Mouse (Mus musculus): ENCODE results near the gene Gm17364. TPM values are rescaled to one million over a fixed set of nuclear protein-coding genes. Genes with fewer than 3 reads are reported as not detected.
"Not testable (repeated sequence)": the region's sequence is repeated elsewhere in the genome, so short reads cannot be mapped to it uniquely, and the experiment has no call there.

Gene Gm17364
- polyA plus RNA-seq, 1 experiment from 2014 or later = not detected

DNA sequence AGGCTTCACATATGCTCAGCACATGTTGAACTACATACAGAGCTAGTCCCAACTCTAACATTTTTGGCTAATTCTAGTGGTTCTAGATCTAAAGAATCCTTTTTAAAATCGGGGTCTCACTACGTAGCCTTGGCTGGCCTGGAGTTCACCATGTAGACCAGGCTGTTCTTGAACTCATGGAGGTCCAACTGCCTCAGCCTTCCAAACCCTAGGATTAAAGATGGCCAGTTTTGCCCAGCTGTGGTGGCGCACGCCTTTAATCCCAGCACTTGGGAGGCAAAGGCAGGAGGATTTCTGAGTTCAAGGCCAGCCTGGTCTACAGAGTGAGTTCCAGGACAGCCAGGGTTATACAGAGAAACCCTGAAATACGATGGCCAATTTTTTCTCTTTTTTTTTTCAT, 22.5 kb downstream of the Gm17364 start:
- Histone ChIP-seq H3K4me2 (peak overlapping the region; percentile 79), H3K4me3 (replicated peaks) (peak overlapping the region; percentile 85; the same call in 1 of the 2 replicates), H3K4me1 (replicated peaks) (peaks cover 39% of the 10 kb centered on the region)
- H3K27me3 ChIP-seq; ATAC-seq (ENCODE audit: low read depth); H3K9me3 ChIP-seq (replicated peaks); H3K36me3 ChIP-seq; H3K9ac ChIP-seq; DNase-seq; H3K27ac ChIP-seq: not testable (repeated sequence)
- 83% methylated on average over 5 of the region's 5 CpGs for WGBS (ENCODE audit: insufficient replicate concordance)

DNA sequence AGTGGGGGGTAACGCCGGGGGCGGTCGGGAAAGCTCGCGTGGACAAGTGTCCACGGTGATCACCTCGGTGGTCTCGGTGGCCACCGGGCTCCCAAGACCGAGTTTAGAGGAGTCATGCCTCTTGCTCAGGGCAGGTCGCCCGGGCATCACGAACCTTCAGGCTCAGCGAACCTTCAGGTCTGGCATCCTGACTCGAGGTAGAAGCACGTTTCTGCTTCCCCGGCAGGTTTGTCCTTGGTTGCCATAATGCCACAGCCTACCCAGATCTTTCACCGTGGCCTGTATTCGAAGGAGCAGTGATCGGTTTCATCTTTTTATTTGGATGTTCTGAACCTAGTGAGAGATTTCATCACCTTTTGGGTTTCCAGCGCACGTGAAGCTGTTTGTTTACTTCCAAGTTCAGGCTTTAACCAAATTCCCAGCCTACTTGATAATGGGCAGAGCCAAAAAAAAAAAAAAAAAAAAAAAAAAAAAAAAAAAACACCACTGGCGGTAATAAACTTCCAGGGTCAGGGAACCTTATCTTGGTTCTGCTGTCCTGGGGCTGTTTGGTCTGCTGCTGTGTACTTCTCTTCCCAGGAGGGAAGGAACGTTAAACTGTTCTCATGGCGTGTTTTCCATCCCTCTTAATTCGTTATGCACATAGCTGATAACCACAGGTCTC, 23.3 kb downstream of the Gm17364 start:
- peak overlapping the region; percentile 86 for H3K27ac ChIP-seq
- whole genome bisulfite sequencing (ENCODE audit: insufficient replicate concordance) = under 1% methylated on average over 27 of the region's 27 CpGs
- ATAC-seq (ENCODE audit: low read depth) (no peak), DNase-seq (no peak)
- no peaks in the 10 kb centered on the region for H3K27me3 ChIP-seq
- H3K36me3 ChIP-seq = no peaks in the 10 kb centered on the region
- peaks cover 39% of the 10 kb centered on the region for H3K4me1 ChIP-seq (replicated peaks)
- peak overlapping the region; percentile 79 for H3K9ac ChIP-seq
- peak overlapping the region; percentile 79 for H3K4me2 ChIP-seq
- peak overlapping the region; percentile 85 for H3K4me3 ChIP-seq (replicated peaks)
- no peaks in the 10 kb centered on the region for H3K9me3 ChIP-seq (replicated peaks)

DNA sequence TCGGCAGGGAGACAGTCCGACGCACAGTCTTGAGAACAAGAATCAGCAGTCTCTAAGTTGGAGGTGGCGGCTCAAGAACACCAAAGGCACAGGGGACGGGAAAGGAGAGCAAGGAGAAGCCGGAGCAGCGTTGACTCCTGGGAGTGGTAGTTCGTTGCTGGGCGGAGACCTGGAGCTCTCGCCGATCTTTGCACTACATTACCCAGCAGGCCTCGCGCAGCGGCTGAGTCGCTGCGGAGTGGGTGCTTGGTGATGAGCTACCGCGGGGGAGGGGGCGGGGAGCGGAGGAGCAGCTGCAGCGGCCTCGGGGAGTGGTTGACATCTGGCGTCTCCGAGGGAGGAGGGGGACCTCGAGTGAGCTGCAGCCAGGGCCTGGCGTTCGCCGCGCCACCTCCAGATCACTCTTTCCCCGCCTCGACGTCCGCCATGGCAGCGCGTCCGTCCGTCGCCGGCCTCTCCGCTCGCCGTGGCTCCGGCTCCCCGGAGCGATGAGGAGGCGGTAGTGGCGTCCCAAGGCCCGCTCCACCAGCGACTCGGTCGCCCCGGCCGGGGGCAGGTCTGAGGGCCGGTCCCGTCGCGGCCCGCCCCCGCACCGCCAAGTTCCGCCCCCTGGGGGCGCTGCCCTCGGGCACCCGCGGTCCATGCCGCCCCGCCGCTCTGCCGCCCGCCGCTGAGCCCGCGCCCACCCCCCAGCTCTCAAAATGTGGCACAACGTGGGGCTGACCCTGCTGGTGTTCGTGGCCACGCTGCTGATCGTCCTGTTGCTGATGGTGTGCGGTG, 24.0 kb downstream of the Gm17364 start, which contains the start of gene Smim13:
Gene Smim13 (plus strand): TSS at position 307 of the 780 bp plus-strand sequence.
- ATAC-seq (ENCODE audit: low read depth) (peak; percentile 97), DNase-seq (peak; percentile 90)
- H3K4me3 ChIP-seq (replicated peaks) = peak within 1 kb of the TSS; percentile 85
- peak within 1 kb of the TSS; percentile 79 for H3K9ac ChIP-seq
- no peaks in the 10 kb centered on the region for H3K27me3 ChIP-seq
- H3K36me3 ChIP-seq = no peaks in the 10 kb centered on the region
- H3K4me2 ChIP-seq = peak within 1 kb of the TSS; percentile 79
- peak within 1 kb of the TSS; percentile 86 for H3K27ac ChIP-seq
- H3K9me3 ChIP-seq (replicated peaks) = no peaks in the 10 kb centered on the region
- WGBS (ENCODE audit: insufficient replicate concordance) = under 1% methylated on average over 75 of the region's 78 CpGs
- H3K4me1 ChIP-seq (replicated peaks) = peaks cover 39% of the 10 kb centered on the region

- Histone ChIP-seq H3K27me3 (no peaks in the 10 kb centered on the region), H3K4me3 (replicated peaks) (peak overlapping the region; percentile 85)
Observed at GRCm38 (mm10) chr13:41248751-41249520, 24.8 kb downstream of the Gm17364 start.

DNA sequence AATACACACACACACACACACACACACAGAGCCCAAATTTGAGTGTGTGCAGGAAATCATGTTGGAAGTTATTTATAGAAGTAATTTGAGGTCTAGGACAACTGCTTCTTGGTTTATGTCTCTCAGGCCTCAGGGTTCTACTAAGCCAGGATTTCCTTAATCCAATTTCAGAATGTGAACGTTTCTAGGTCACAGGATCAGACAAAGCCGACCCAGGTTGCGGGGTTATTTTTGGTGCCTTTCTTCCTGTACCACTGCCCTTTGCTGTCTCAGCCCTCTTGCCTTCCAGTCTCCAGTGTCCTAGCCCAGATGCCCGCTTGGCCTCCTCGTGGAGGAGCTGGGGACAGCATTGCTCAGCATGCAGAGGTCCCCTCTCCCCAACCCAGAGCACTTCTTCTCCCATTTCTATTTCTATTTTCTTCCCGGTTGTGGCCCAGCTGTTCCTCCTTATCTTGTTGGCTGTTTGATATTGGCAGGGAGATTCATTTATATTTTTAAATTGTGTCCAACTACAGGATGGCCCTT, 29.4 kb downstream of the Gm17364 start:
- DNase-seq (no peak), ATAC-seq (ENCODE audit: low read depth) (no peak)
- no peaks in the 10 kb centered on the region for H3K36me3 ChIP-seq
- H3K27ac ChIP-seq = no peak overlapping the region
- no peak overlapping the region for H3K9ac ChIP-seq
- H3K4me2 ChIP-seq = no peak overlapping the region
- 42% methylated on average over 6 of the region's 6 CpGs for WGBS (ENCODE audit: insufficient replicate concordance)
- no peaks in the 10 kb centered on the region for H3K9me3 ChIP-seq (replicated peaks)
- no peaks in the 10 kb centered on the region for H3K27me3 ChIP-seq
- H3K4me3 ChIP-seq (replicated peaks) = no peak overlapping the region
- peaks cover 11% of the 10 kb centered on the region for H3K4me1 ChIP-seq (replicated peaks)

More at GRCm38 (mm10) chr13:41248751-41249520, 24.8 kb downstream of the Gm17364 start:
- ATAC-seq (ENCODE audit: low read depth) = peak; percentile 53
- Histone ChIP-seq H3K9ac (peak overlapping the region; percentile 79), H3K4me2 (peak overlapping the region; percentile 79), H3K4me1 (replicated peaks) (peaks cover 39% of the 10 kb centered on the region), H3K36me3 (no peaks in the 10 kb centered on the region), H3K27ac (peak overlapping the region; percentile 86), H3K9me3 (replicated peaks) (no peaks in the 10 kb centered on the region)
- peak; percentile 73 for DNase-seq
- WGBS (ENCODE audit: insufficient replicate concordance) = 38% methylated on average over 12 of the region's 12 CpGs

DNA sequence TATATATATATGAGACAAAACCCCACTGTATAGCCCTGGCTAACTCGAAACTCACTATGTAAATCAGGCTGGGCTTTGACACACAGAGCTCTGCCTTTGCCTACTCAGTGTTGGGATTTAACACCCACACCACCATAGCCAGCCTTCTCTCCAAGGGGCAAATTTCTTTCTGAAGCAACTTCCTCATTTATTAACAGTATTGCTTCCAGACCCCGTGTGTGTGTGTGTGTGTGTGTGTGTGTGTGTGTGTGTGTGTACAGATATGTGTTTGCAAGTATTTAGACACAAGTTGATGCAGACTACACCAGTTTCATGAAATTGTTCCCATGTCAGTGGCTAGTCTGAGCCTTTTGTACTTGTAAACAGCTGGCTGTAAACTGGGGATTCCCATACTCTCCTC, 32.2 kb downstream of the Gm17364 start:
- Histone ChIP-seq H3K4me3 (replicated peaks) (no peak overlapping the region), H3K9ac (no peak overlapping the region), H3K4me2 (no peak overlapping the region), H3K36me3 (no peaks in the 10 kb centered on the region), H3K27me3 (no peaks in the 10 kb centered on the region), H3K9me3 (replicated peaks) (no peaks in the 10 kb centered on the region), H3K27ac (no peak overlapping the region), H3K4me1 (replicated peaks) (no peaks in the 10 kb centered on the region)
- ATAC-seq (ENCODE audit: low read depth) (no peak), DNase-seq (no peak)
- WGBS (ENCODE audit: insufficient replicate concordance) = 38% methylated on average over 2 of the region's 2 CpGs

- Histone ChIP-seq H3K4me3 (replicated peaks) (no peak overlapping the region), H3K36me3 (no peaks in the 10 kb centered on the region), H3K4me1 (replicated peaks) (no peaks in the 10 kb centered on the region), H3K27me3 (no peaks in the 10 kb centered on the region), H3K9ac (no peak overlapping the region), H3K27ac (no peak overlapping the region), H3K9me3 (replicated peaks) (no peaks in the 10 kb centered on the region), H3K4me2 (no peak overlapping the region)
- DNase-seq (no peak), ATAC-seq (ENCODE audit: low read depth) (no peak)
- 4% methylated on average over 5 of the region's 5 CpGs for WGBS (ENCODE audit: insufficient replicate concordance)
Observed at GRCm38 (mm10) chr13:41238805-41239130, 35.0 kb downstream of the Gm17364 start.

GRCm38 (mm10) chr13:41238035-41238804, 35.6 kb downstream of the Gm17364 start:
- Histone ChIP-seq H3K27me3 (no peaks in the 10 kb centered on the region), H3K9ac (no peak overlapping the region), H3K4me1 (replicated peaks) (no peaks in the 10 kb centered on the region), H3K9me3 (replicated peaks) (no peaks in the 10 kb centered on the region), H3K4me2 (peak overlapping the region; percentile 41), H3K27ac (no peak overlapping the region), H3K36me3 (no peaks in the 10 kb centered on the region), H3K4me3 (replicated peaks) (no peak overlapping the region)
- peak; percentile 53 for ATAC-seq (ENCODE audit: low read depth)
- DNase-seq = no peak
- 64% methylated on average over 10 of the region's 10 CpGs for WGBS (ENCODE audit: insufficient replicate concordance)

DNA sequence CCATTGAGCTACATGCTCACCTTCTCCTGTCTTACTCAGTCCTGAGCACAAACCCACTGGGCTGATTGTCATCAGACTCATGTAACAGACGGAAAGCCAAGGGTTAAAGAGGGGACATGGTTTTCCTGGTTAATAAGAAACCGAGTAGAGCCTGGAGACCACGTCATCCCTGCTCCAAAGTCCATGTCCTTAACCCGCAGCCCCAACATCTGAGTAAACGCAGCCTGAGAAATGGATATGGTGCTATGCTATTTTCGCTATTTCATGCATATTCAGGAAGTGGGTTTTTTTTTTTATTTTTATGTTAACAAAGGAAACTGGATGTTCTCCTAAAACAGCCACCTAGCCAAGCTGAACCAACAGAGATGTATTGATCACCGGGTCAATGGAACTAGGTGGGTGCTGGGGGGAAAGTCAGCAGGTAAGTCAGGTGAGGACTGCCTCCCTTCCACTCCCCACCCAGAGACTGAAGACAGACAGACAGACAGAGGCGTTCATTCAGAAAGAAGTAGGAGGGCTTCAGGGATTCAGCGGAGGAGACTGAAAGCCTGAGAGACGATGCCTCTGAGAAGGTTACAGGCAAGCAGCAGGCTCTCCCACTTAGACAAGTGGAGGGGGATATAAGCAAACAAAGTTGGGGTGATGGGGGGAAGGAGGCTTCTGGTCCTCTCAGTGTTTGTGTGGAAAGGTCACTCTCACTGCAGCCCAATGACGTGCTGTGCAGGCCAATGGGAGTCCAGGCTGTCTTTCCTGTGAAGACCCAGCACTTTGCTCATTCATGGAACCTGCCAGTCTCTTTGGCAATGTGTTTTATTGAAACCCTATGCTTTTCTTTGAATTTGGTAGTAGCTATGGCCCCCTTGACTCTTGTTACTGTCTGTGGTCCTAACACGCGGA, 37.7 kb downstream of the Gm17364 start:
- Histone ChIP-seq H3K4me3 (replicated peaks) (peak overlapping the region; percentile 45), H3K4me2 (peak overlapping the region; percentile 41), H3K27ac (peak overlapping the region; percentile 72), H3K27me3 (no peaks in the 10 kb centered on the region), H3K9ac (peak overlapping the region; percentile 56; the same call in 1 of the 2 replicates), H3K36me3 (no peaks in the 10 kb centered on the region), H3K9me3 (replicated peaks) (no peaks in the 10 kb centered on the region), H3K4me1 (replicated peaks) (no peaks in the 10 kb centered on the region)
- ATAC-seq (ENCODE audit: low read depth) (peak; percentile 52), DNase-seq (no peak)
- WGBS (ENCODE audit: insufficient replicate concordance) = 55% methylated on average over 13 of the region's 13 CpGs

- H3K9ac ChIP-seq = no peak overlapping the region
- no peaks in the 10 kb centered on the region for H3K9me3 ChIP-seq (replicated peaks)
- no peaks in the 10 kb centered on the region for H3K36me3 ChIP-seq
- no peaks in the 10 kb centered on the region for H3K4me1 ChIP-seq (replicated peaks)
- H3K27ac ChIP-seq = no peak overlapping the region
- H3K4me2 ChIP-seq = no peak overlapping the region
- H3K4me3 ChIP-seq (replicated peaks) = no peak overlapping the region
- WGBS (ENCODE audit: insufficient replicate concordance) = 67% methylated on average over 6 of the region's 6 CpGs
- ATAC-seq (ENCODE audit: low read depth) (no peak), DNase-seq (no peak)
- H3K27me3 ChIP-seq = no peaks in the 10 kb centered on the region
Observed at GRCm38 (mm10) chr13:41235181-41235580, 38.6 kb downstream of the Gm17364 start.

Measured in liver, embryonic 13.5 days (tissue).